Mouse (Mus musculus) ES-Bruce4 (cell line): Measurements from ENCODE around the gene Pak1.

Experiments used
- CTCF ChIP-seq: IDR thresholded peaks from one replicate; pipeline ENCODE4 v1.8.1; 2011; ENCODE audit warnings: low read depth, low read length
- EP300 ChIP-seq: IDR thresholded peaks from 2 replicates; pipeline ENCODE4 v1.6.1; 2011; ENCODE audit warnings: low read depth, low read length; ENCODE audit not compliant: insufficient read depth
- POLR2A ChIP-seq: IDR thresholded peaks from one replicate; pipeline ENCODE4 v1.8.1; 2011; ENCODE audit warnings: low read length; ENCODE audit not compliant: insufficient read depth

DNA sequence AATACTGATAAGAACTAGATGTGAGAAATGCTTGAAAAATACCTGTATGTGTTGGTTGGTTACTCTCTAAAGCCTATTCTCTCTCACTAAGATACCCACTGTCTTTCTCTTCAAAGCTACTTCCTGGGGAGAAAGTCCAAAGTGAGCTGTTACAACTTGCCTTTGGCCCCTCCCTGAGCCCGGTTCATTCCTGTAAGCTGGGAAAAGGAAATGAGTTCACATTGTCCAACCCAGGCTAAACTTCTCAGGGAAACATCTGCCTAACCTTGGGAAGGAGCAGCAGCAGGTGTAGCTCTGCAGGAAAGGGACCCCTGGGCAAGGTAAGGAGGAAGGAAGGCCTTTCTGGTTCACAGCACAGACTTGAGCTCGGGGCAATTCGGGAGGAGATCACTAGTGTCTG, 42.4 kb downstream of the Pak1 start:
- TF ChIP-seq CTCF (no peak), EP300 (no peak), POLR2A (no peak)
